Mouse (Mus musculus) gastrocnemius, postnatal 36 days (tissue): ENCODE measurements around the gene Arhgap21. TPM values are rescaled to one million over a fixed set of nuclear protein-coding genes. Genes with fewer than 3 reads are reported as not detected.
"Not testable (repeated sequence)": the region's sequence is repeated elsewhere in the genome, so short reads cannot be mapped to it uniquely, and the experiment has no call there.

ENCODE experiments used
- DNase-seq, 2 experiments: peaks; one replicate each; pipeline ENCODE4 v3.0.0; 2022
- intact Hi-C: fragments of 180-260 bp; cut with DNase I; formaldehyde crosslinking; loops from one replicate; pipeline ENCODE4 v1.15.1; 2025
- total RNA-seq, 2 experiments: library from RNA; stranded (reverse); gene quantifications; 2 replicates each; pipeline ENCODE4 v1.2.3; 2021

Gene Arhgap21
- total RNA-seq, 2 experiments from 2014 or later = 25.2 to 28.7 TPM

GRCm38 (mm10) chr2:20943730-20944454 is 24.8 kb downstream of the Arhgap21 start:
- intact Hi-C loops = no loop called here
- DNase-seq = no peak

GRCm38 (mm10) chr2:20943222-20943621 is 25.5 kb downstream of the Arhgap21 start:
- intact Hi-C loops = no loop called here

GRCm38 (mm10) chr2:20942434-20943198 is 26.1 kb downstream of the Arhgap21 start:
- no peak for DNase-seq
- intact Hi-C loops = no loop called here

More at GRCm38 (mm10) chr2:20943222-20943621, 25.5 kb downstream of the Arhgap21 start:
- no peak for DNase-seq

GRCm38 (mm10) chr2:20941105-20941504 is 27.6 kb downstream of the Arhgap21 start:
- no peak for DNase-seq
- intact Hi-C loops = no loop called here

- intact Hi-C loops = no loop called here
- DNase-seq = no peak
Measured at GRCm38 (mm10) chr2:20939367-20939766, 29.3 kb downstream of the Arhgap21 start.

- no peak for DNase-seq
- intact Hi-C loops = no loop called here
Measured at GRCm38 (mm10) chr2:20936609-20937221, 32.0 kb downstream of the Arhgap21 start.

- intact Hi-C loops = no loop called here
- no peak for DNase-seq
Measured at GRCm38 (mm10) chr2:20934406-20934805, 34.3 kb downstream of the Arhgap21 start.

- no peak for DNase-seq
- intact Hi-C loops = no loop called here
Measured at GRCm38 (mm10) chr2:20932748-20933313, 35.9 kb downstream of the Arhgap21 start.

- intact Hi-C loops, DNase-seq: not testable (repeated sequence)
Measured at GRCm38 (mm10) chr2:20931761-20932160, 36.9 kb downstream of the Arhgap21 start.

- intact Hi-C loops = no loop called here
- DNase-seq = no peak
Measured at GRCm38 (mm10) chr2:20928454-20928853, 40.2 kb downstream of the Arhgap21 start.

GRCm38 (mm10) chr2:20924938-20925337 is 43.7 kb downstream of the Arhgap21 start:
- intact Hi-C loops = no loop called here
- no peak for DNase-seq

- intact Hi-C loops = no loop called here
- no peak for DNase-seq
Measured at GRCm38 (mm10) chr2:20922366-20922765, 46.3 kb downstream of the Arhgap21 start.

- intact Hi-C loops = no loop called here
- DNase-seq = no peak
Measured at GRCm38 (mm10) chr2:20921558-20921957, 47.1 kb downstream of the Arhgap21 start.

- intact Hi-C loops = no loop called here
- no peak for DNase-seq
Measured at GRCm38 (mm10) chr2:20921021-20921420, 47.7 kb downstream of the Arhgap21 start.

- intact Hi-C loops = no loop called here
Measured at GRCm38 (mm10) chr2:20914531-20915320, 54.0 kb downstream of the Arhgap21 start.

GRCm38 (mm10) chr2:20913019-20913415 is 55.7 kb downstream of the Arhgap21 start:
- no peak for DNase-seq
- intact Hi-C loops = no loop called here

More at GRCm38 (mm10) chr2:20914531-20915320, 54.0 kb downstream of the Arhgap21 start:
- DNase-seq = no peak

- DNase-seq = no peak
- intact Hi-C loops = no loop called here
Measured at GRCm38 (mm10) chr2:20912348-20913018, 56.2 kb downstream of the Arhgap21 start.

GRCm38 (mm10) chr2:20910446-20910845 is 58.2 kb downstream of the Arhgap21 start:
- DNase-seq = no peak
- intact Hi-C loops = no loop called here

- DNase-seq = no peak
- intact Hi-C loops = no loop called here
Measured at GRCm38 (mm10) chr2:20909404-20909803, 59.3 kb downstream of the Arhgap21 start.

GRCm38 (mm10) chr2:20907291-20907690 is 61.4 kb downstream of the Arhgap21 start:
- no peak for DNase-seq
- intact Hi-C loops = no loop called here
